Mouse (Mus musculus) stomach, embryonic 16.5 days (tissue): ENCODE measurements at regions not wholly inside any gene's neighbourhood (a gene's known extent, or its start where the extent isn't known, plus 50 kb on each side); places are given as distances from the start of the nearest gene placed in this dataset.

Experiments
- ATAC-seq: fragments of 200-750 bp; cut with Nextera tagmentation; 2 replicates; pipeline ENCODE4 v1.8.0; 2017; ENCODE audit warnings: moderate number of reproducible peaks, moderate TSS enrichment; ENCODE audit not compliant: insufficient read depth, low FRiP score
- H3K27ac ChIP-seq: fragments of 300-500 bp; sonication (generic); 2 replicates; pipeline ENCODE4 v1.5.1; 2014; ENCODE audit warnings: low read length
- H3K27me3 ChIP-seq: fragments of 300-500 bp; sonication (generic); 2 replicates; pipeline ENCODE4 v1.6.1; 2014; ENCODE audit warnings: low read length, control low read depth, mixed read lengths; ENCODE audit not compliant: control insufficient read depth, insufficient read depth
- H3K36me3 ChIP-seq: fragments of 300-500 bp; sonication (generic); 2 replicates; pipeline ENCODE4 v1.6.1; 2014; ENCODE audit warnings: low read length; ENCODE audit not compliant: control insufficient read depth, insufficient read depth
- H3K4me1 ChIP-seq: fragments of 300-500 bp; sonication (generic); 2 replicates; pipeline ENCODE4 v1.6.1; 2014; ENCODE audit warnings: low read length, control low read depth, mixed read lengths; ENCODE audit not compliant: control insufficient read depth, insufficient read depth
- H3K4me2 ChIP-seq: fragments of 300-500 bp; sonication (generic); 2 replicates; pipeline ENCODE4 v1.6.1; 2014; ENCODE audit warnings: low read depth, low read length, mixed read lengths
- H3K4me3 ChIP-seq: fragments of 300-500 bp; sonication (generic); replicated peaks from 2 replicates; pipeline ENCODE4 v1.5.1; 2014; ENCODE audit warnings: mild to moderate bottlenecking, low read length
- H3K9ac ChIP-seq: fragments of 300-500 bp; sonication (generic); 2 replicates; pipeline ENCODE4 v1.6.1; 2014; ENCODE audit warnings: low read length
- H3K9me3 ChIP-seq: fragments of 300-500 bp; sonication (generic); replicated peaks from 2 replicates; pipeline ENCODE4 v1.6.1; 2016; ENCODE audit warnings: low read length, control low read depth; ENCODE audit not compliant: control insufficient read depth
- WGBS: fragments of 180-500 bp; shearing (Covaris S2); extraction: QIAGEN DNeasy Blood & Tissue Kit; methylation state at CpG from one replicate; pipeline ENCODE4 v1.1.7; 2014; 5-methylcytosine and 5-hydroxymethylcytosine counted together

- 52% methylated on average over 1 of the region's 1 CpGs for WGBS
- Histone ChIP-seq H3K9ac (no peak overlapping the region), H3K36me3 (no peaks in the 10 kb centered on the region), H3K4me1 (no peaks in the 10 kb centered on the region), H3K9me3 (no peaks in the 10 kb centered on the region), H3K27me3 (no peaks in the 10 kb centered on the region), H3K4me2 (no peak overlapping the region), H3K4me3 (no peak overlapping the region), H3K27ac (no peak overlapping the region)
- ATAC-seq, result no peak
Measured at GRCm38 (mm10) chr15:25305801-25306200, 107.8 kb downstream of the Basp1 start.

DNA sequence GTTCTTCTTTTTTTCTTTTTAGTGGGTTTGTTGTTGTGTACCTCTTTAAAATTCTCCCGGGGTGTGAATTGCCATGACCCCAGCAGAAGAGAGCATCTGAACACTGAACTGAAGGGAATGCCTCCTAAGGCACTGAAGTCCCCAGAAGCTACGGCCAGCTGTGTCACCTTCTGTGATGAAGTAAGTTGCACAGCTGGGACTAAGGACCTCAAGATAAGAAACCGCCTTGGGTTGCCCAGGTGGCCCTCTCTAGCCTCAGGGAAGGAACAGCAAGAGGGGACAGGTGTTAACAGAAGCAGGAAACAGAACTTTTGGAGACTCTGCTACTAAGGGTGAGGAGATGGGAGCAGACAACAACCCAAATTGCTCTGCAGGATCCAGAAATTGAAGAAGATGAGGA lies 110.2 kb downstream of the Basp1 start:
- Histone ChIP-seq H3K9ac (no peak overlapping the region), H3K4me2 (no peak overlapping the region), H3K4me3 (no peak overlapping the region), H3K4me1 (no peaks in the 10 kb centered on the region), H3K27me3 (no peaks in the 10 kb centered on the region), H3K9me3 (no peaks in the 10 kb centered on the region), H3K36me3 (no peaks in the 10 kb centered on the region), H3K27ac (no peak overlapping the region)
- 69% methylated on average over 3 of the region's 3 CpGs for WGBS
- ATAC-seq, result no peak

DNA sequence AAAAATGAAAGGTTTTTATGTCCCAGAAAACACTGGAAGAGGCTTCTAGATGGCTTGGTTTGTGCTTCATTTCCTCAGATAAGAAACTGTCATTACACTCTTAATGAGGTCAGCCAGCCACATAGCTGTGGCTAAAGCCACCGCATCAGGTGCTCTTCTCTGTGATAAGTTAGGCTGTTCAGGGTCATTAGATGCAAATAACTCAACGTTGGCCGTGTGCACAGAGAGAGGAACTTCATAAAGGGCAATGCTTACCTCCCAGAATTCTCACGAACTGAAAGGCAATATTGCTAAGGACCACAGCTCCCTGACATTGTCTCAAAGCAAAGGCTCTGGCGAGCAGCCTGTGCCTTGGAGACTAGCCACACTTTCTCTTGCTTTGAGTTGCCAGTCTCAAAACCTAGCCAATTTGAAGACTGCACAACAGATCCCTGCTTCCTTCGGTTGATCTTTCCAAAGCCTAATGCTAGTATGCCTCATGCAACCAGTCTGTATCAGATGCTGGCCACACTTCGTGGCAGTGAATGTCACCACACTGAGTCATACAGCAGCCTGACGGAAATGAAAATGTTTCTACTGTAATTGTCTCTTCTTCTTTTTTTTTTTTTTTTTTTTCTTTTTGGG lies 110.8 kb downstream of the Basp1 start:
- H3K4me3 ChIP-seq, result no peak overlapping the region
- H3K4me1 ChIP-seq, result no peaks in the 10 kb centered on the region
- H3K4me2 ChIP-seq, result no peak overlapping the region
- H3K27me3 ChIP-seq, result no peaks in the 10 kb centered on the region
- no peak overlapping the region for H3K9ac ChIP-seq
- 50% methylated on average over 8 of the region's 8 CpGs for WGBS
- H3K9me3 ChIP-seq, result no peaks in the 10 kb centered on the region
- ATAC-seq, result no peak
- no peaks in the 10 kb centered on the region for H3K36me3 ChIP-seq
- H3K27ac ChIP-seq, result no peak overlapping the region

DNA sequence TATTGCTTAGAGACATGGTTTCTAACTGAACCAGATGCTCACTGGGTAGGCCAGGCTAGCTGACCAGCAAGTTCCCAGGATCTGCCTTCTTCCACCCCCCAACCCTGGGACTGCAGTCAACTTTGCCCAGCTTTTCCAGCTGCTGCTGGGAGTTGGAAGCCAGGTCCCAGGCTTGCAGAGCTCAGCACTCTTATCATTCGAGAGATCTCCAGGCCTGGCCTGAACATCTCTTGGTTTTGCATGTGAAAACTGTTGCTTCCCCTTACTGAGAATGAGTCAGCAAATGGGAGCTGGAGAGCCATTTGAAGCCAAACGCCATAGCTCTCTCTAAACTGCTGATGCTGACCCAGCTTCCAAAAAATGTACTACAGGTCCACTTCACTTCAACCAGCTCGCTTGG lies 111.8 kb downstream of the Basp1 start:
- H3K4me2 ChIP-seq, result no peak overlapping the region
- H3K27me3 ChIP-seq, result no peaks in the 10 kb centered on the region
- 43% methylated on average over 3 of the region's 3 CpGs for WGBS
- no peak overlapping the region for H3K9ac ChIP-seq
- H3K4me3 ChIP-seq, result no peak overlapping the region
- H3K9me3 ChIP-seq, result no peaks in the 10 kb centered on the region
- no peak for ATAC-seq
- no peaks in the 10 kb centered on the region for H3K4me1 ChIP-seq
- H3K27ac ChIP-seq, result no peak overlapping the region
- H3K36me3 ChIP-seq, result no peaks in the 10 kb centered on the region

- no peak overlapping the region for H3K27ac ChIP-seq
- no peak overlapping the region for H3K4me3 ChIP-seq
- H3K9ac ChIP-seq, result no peak overlapping the region
- H3K9me3 ChIP-seq, result no peaks in the 10 kb centered on the region
- H3K36me3 ChIP-seq, result no peaks in the 10 kb centered on the region
- no peaks in the 10 kb centered on the region for H3K4me1 ChIP-seq
- no peak overlapping the region for H3K4me2 ChIP-seq
- H3K27me3 ChIP-seq, result no peaks in the 10 kb centered on the region; the same call in 1 of the 2 replicates
- no peak for ATAC-seq
- 77% methylated on average over 5 of the region's 5 CpGs for WGBS
Measured at GRCm38 (mm10) chr15:25297278-25297677, 116.3 kb downstream of the Basp1 start.

- ATAC-seq, result peak; percentile 66
- Histone ChIP-seq H3K4me3 (no peak overlapping the region), H3K9me3 (no peaks in the 10 kb centered on the region), H3K27ac (no peak overlapping the region), H3K9ac (no peak overlapping the region), H3K4me2 (no peak overlapping the region), H3K27me3 (no peaks in the 10 kb centered on the region; the same call in 1 of the 2 replicates), H3K4me1 (no peaks in the 10 kb centered on the region), H3K36me3 (no peaks in the 10 kb centered on the region)
- WGBS, result 77% methylated on average over 11 of the region's 11 CpGs
Measured at GRCm38 (mm10) chr15:25296714-25297113, 116.8 kb downstream of the Basp1 start.

- H3K4me1 ChIP-seq, result no peaks in the 10 kb centered on the region
- ATAC-seq, result no peak
- H3K9me3 ChIP-seq, result no peaks in the 10 kb centered on the region
- H3K4me2 ChIP-seq, result no peak overlapping the region
- no peaks in the 10 kb centered on the region for H3K36me3 ChIP-seq
- WGBS, result 88% methylated on average over 6 of the region's 6 CpGs
- H3K9ac ChIP-seq, result no peak overlapping the region
- no peak overlapping the region for H3K27ac ChIP-seq
- no peaks in the 10 kb centered on the region; the same call in 1 of the 2 replicates for H3K27me3 ChIP-seq
- H3K4me3 ChIP-seq, result no peak overlapping the region
Measured at GRCm38 (mm10) chr15:25295753-25296152, 117.8 kb downstream of the Basp1 start.

GRCm38 (mm10) chr15:25291231-25291691 lies 122.3 kb downstream of the Basp1 start:
- H3K27ac ChIP-seq, result no peak overlapping the region

DNA sequence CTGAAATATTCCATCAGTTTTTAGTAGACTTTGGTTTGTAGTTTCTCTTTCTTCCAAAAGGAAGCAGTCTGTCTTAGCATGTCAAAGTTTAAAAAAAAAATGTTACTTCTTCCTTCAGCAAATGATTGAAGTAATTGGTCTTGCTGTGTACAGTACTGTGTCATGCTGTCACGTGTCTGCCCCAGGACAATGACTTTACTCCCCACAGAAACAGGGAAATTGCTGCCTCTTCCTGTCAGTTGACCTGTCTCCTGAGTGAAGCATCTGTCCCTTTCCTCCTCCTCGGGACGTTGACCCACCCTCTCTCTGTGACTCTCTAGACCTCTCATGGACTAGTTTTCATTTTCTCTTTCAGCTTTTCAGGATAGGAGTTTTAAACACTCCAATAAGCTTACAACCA lies 125.7 kb downstream of the Basp1 start:
- no peaks in the 10 kb centered on the region for H3K9me3 ChIP-seq
- H3K4me1 ChIP-seq, result no peaks in the 10 kb centered on the region
- 48% methylated on average over 3 of the region's 3 CpGs for WGBS
- H3K9ac ChIP-seq, result no peak overlapping the region
- no peak overlapping the region for H3K27ac ChIP-seq
- H3K4me3 ChIP-seq, result no peak overlapping the region
- ATAC-seq, result no peak; the same call in 1 of the 2 replicates
- H3K27me3 ChIP-seq, result no peaks in the 10 kb centered on the region
- H3K4me2 ChIP-seq, result no peak overlapping the region
- H3K36me3 ChIP-seq, result no peaks in the 10 kb centered on the region

More at GRCm38 (mm10) chr15:25291231-25291691, 122.3 kb downstream of the Basp1 start:
- H3K27me3 ChIP-seq, result no peaks in the 10 kb centered on the region; the same call in 1 of the 2 replicates
- peak; percentile 56; the same call in 1 of the 2 replicates for ATAC-seq
- WGBS, result 54% methylated on average over 10 of the region's 10 CpGs
- H3K36me3 ChIP-seq, result no peaks in the 10 kb centered on the region
- H3K4me1 ChIP-seq, result no peaks in the 10 kb centered on the region
- no peak overlapping the region for H3K4me2 ChIP-seq
- H3K9ac ChIP-seq, result no peak overlapping the region
- no peak overlapping the region for H3K4me3 ChIP-seq
- H3K9me3 ChIP-seq, result no peaks in the 10 kb centered on the region
